Mouse (Mus musculus): ENCODE results near the gene Gm3278.
"Not testable (repeated sequence)": the region's sequence is repeated elsewhere in the genome, so short reads cannot be mapped to it uniquely, and the experiment has no call there.

Gene Gm3278

DNA sequence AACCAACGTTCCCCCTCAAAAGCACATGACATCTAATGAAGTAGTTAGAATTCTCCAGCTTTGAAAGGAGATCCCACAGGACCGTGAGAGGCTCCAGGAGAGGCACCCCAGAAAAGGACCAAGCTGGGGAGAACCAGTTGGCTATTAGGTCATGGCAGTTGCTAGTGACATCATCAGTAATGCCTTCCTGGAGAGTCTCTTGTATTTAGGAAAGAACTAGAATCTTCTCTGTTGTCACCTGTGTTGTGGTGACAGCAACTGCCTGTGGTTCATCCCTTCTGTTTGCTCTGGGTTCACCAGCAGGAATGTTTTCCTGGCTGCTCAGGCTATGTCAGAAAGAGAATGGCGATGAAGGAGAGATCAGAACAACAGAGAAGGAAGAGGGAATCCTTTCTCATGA lies at the start of gene Gm3278:
Gene Gm3278, plus strand, starts transcription at position 301 of the 400 bp plus-strand sequence.
- in situ Hi-C loops (cut with MboI, MseI): not testable (repeated sequence)

DNA sequence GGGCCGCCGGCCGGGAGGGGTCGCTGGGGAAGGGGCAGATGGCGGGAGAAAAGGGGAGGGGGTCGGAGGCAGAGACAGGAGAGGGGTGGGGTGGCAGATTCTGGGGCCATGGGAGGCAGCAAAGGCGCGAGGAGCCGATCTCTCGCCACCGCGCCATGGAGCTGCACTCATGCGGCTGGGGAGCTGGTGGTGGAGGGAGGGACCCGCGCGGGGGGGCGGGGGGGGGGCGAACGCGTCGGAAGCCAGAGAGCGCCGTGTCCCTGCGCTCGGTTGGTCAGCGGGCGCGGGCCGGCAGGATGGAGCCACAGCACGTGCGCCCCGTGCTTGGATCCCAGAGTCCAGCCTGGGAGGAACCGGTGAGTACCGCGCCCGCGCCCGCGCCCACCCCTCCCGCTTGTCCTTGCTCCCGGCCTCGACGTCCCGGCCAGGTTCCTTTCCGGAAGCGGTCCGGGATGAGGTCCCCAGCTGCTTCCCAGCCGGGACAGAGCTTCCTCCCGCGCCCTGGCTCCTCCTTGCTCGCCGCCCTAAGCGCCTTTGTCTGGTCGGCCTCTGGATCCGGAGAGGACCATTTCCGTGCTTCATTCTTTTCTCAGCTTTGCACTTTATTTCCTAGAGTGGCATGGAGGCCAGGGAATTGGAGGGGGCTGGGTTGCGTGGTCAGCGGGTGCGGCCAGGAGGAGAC lies 36.8 kb upstream of the Gm3278 start, which contains the start of gene Gm3264:
Gene Gm3264, plus strand, starts transcription at position 278 of the 682 bp plus-strand sequence.
- in situ Hi-C loops (cut with MboI, MseI): not testable (repeated sequence)

Data from T-helper 2 cell (primary cell).